Mouse (Mus musculus): ENCODE results near the gene Fyb.

DNA sequence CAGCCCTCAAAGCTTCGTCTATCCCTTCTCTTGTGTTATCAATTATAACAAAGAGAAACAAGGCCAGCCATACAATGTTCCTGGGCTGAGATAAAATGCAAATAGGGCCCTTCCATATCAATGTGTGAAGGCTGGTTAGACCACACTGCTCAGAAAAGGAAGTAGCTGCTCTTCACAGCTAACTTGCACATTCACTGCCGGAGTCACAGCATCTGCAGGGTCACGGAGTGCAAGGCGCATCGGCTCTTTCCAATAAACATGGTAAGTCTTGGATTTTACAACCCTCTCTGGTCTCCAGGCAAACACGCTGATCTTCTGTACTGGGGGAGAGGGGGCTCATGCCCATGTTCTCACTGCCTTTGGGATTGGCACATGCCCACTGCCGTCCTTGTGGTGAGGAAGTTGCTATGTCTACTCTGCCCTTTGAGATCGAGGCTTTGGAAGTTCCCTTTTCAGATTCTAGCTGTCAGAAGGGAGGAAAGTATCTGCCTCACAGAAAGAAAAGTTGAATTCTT lies at the start of gene Fyb:
- no peak for TF ChIP-seq POLR2A (IDR thresholded peaks at IDR 0.05; ENCODE audit: control insufficient read depth, low read depth, low read length)
- no peak for TF ChIP-seq CTCF (IDR thresholded peaks at IDR 0.05; ENCODE audit: control insufficient read depth, insufficient read depth, insufficient replicate concordance, low read depth, low read length)

All from testis, adult 2 months (tissue).